In the genomic region with DNA sequence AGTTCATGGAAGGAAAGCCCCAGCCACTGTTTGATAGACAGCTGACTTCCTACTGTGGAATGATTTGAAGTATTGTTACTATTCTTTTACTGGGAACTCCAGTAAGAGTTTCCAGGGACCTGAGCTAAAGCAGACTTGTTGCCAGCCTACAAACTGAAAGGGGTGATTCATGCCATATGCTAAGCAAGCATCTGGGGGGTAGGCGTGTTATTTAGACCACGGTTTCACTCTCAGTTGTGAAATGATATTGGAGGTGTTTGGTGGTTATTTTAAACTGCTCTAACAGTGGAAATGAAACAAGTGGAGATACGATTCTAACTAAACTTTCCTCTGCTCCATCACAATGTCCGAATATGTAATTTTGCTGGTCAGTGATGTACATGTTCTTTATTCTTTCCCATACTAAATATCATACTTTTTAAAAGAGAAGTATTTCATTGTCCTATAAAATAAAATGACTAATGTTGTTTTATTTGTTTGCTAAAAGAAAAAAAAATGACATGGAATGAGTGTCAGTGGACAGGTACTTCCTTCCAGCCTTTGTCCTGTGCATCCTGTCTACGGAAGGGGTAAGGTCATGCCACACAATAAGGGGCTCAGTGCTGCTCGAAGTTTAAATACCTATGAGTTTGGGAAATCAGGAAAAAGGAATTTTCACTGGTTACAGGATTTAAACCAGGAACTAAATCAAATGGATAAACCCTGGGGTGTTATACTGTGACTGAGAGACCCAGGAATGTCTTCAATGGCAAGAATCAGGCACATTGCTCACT, we compare ENCODE assay signal across 10 mouse cellular contexts. TPM values are rescaled to one million over a fixed set of nuclear protein-coding genes. Genes with fewer than 3 reads are reported as not detected.
DNase-seq lines count a peak whose midpoint lies in the region; ATAC-seq and TF ChIP-seq lines count a peak whose summit lies in the region.
"Had no signal": no experiment of that assay in that cellular context is flagged by ENCODE, and none has a peak within 500 bp of the region (broad histone marks: within the 10 kb centered on the region; RNA-seq: fewer than 3 reads in every experiment).

No protein-coding gene starts in this region.

- no peak for TF ChIP-seq POLR2A in CH12.LX (IDR thresholded peaks at IDR 0.05; ENCODE audit: low read depth, low read length)

- TF ChIP-seq EP300 in heart, postnatal 0 days (IDR thresholded peaks at IDR 0.05; ENCODE audit: low read depth), result no peak
- TF ChIP-seq EP300 in CH12.LX (IDR thresholded peaks at IDR 0.05; ENCODE audit: low read length), result peak; percentile 65

- H3K4me1 ChIP-seq in heart, postnatal 0 days (ENCODE audit: control insufficient read depth, insufficient read depth), result peaks cover 7% of the 10 kb centered on the region
- H3K4me1 ChIP-seq in CH12.LX (ENCODE audit: control insufficient read depth in 1 of 2, insufficient read depth in 2 of 2), result 0 out of 4 replicates have a peak, but pooled peaks cover 0 to 5% of the 10 kb centered on the region in 2 experiments

- no peaks in the 10 kb centered on the region for H3K9me3 ChIP-seq in heart, postnatal 0 days (replicated peaks; ENCODE audit: control insufficient read depth, low read length)
- no peaks in the 10 kb centered on the region for H3K9me3 ChIP-seq in CH12.LX (replicated peaks; ENCODE audit: low read length)

- no peak for TF ChIP-seq RAD21 in CH12.LX (IDR thresholded peaks at IDR 0.05; ENCODE audit: low read depth, low read length)

- ATAC-seq in heart, postnatal 0 days (ENCODE audit: insufficient read depth, low read depth), result no peak
- ATAC-seq in frontal cortex, adult (ENCODE audit: low TSS enrichment), result peak; percentile 90
- ATAC-seq in erythroid progenitor cell, adult 5-6 weeks (replicated peaks; ENCODE audit: low FRiP score, poor library complexity, severe bottlenecking), result no peak

- no peaks in the 10 kb centered on the region for H3K79me2 ChIP-seq in CH12.LX (replicated peaks; ENCODE audit: control insufficient read depth, extremely low read depth, insufficient read depth, poor library complexity, severe bottlenecking)

- in situ Hi-C loops in CH12.LX (cut with MboI; ENCODE audit: low pct_ligation_motif_present, low pct_unique_long_range_greater_than_20kb, low sequenced_read_pairs), result no loop called here

- 61% methylated on average over 6 of the region's 6 CpGs for WGBS in heart, postnatal 0 days

- intact Hi-C loops in heart, postnatal 25 days (cut with DNase I), result no loop called here

- H3K27me3 ChIP-seq in heart, postnatal 0 days (ENCODE audit: control insufficient read depth, insufficient read depth, low read length), result no peaks in the 10 kb centered on the region
- H3K27me3 ChIP-seq in CH12.LX (replicated peaks), result no peaks in the 10 kb centered on the region

- DNase-seq in heart, postnatal 0 days (ENCODE audit: low spot score), result no peak
- DNase-seq in heart, postnatal 25 days (ENCODE audit: low spot score), result no peak
- peak; percentile 30 for DNase-seq in CH12.LX (ENCODE audit: extremely low read depth)
- peak; percentile 87 to 88 for DNase-seq in left cerebral cortex, adult 18-20 months (ENCODE audit: low spot score in 2 of 2)
- DNase-seq in spleen, adult 18-20 months, result no peak
- DNase-seq in ovary, postnatal 10 days (ENCODE audit: low spot score), result no peak
- DNase-seq: adrenal gland, adult 8-10 months had no signal

- H3K4me3 ChIP-seq in heart, postnatal 0 days (ENCODE audit: low read depth, low read length), result no peak overlapping the region
- no peak overlapping the region for H3K4me3 ChIP-seq in CH12.LX (replicated peaks in 1 of 3; ENCODE audit: low read depth in 2 of 3, low read length in 2 of 3, poor library complexity in 1 of 3)

- H3K36me3 ChIP-seq in heart, postnatal 0 days (replicated peaks; ENCODE audit: control insufficient read depth, insufficient read depth, low read length), result no peaks in the 10 kb centered on the region
- H3K36me3 ChIP-seq in CH12.LX (replicated peaks in 1 of 2; ENCODE audit: control insufficient read depth in 1 of 2, insufficient read depth in 1 of 2, low read length in 1 of 2), result no peaks in the 10 kb centered on the region

- no peak for TF ChIP-seq CTCF in heart, postnatal 0 days (IDR thresholded peaks at IDR 0.05; ENCODE audit: low read depth)
- no peak for TF ChIP-seq CTCF in CH12.LX (conservative IDR thresholded peaks at IDR 0.05 in 1 of 2, IDR thresholded peaks at IDR 0.05 in 1 of 2; ENCODE audit: low read depth in 2 of 2, low read length in 2 of 2)

- dilution Hi-C loops in CH12.LX (cut with MboI; ENCODE audit: extremely low pct_ligation_motif_present, extremely low pct_unique_long_range_greater_than_20kb, low sequenced_read_pairs), result no loop called here

- H3K27ac ChIP-seq in heart, postnatal 0 days (ENCODE audit: low read depth), result peak overlapping the region; percentile 41; the same call in 1 of the 2 replicates
- no peak overlapping the region for H3K27ac ChIP-seq in CH12.LX (ENCODE audit: insufficient read depth, low read depth)
- H3K27ac ChIP-seq: macrophage had no signal

- no peak overlapping the region for H3K4me2 ChIP-seq in heart, postnatal 0 days (ENCODE audit: low read depth, low read length)
- no peak overlapping the region for H3K4me2 ChIP-seq in CH12.LX (ENCODE audit: insufficient read depth, low read depth, poor library complexity, severe bottlenecking)

- H3K9ac ChIP-seq in heart, postnatal 0 days (replicated peaks; ENCODE audit: low read depth, low read length), result no peak overlapping the region
- no peak overlapping the region for H3K9ac ChIP-seq in CH12.LX (ENCODE audit: insufficient read depth, low read depth)

TF ChIP-seq in CH12.LX, 34 proteins besides CTCF, POLR2A, EP300 and RAD21:
- TF ChIP-seq ZMIZ1 (IDR thresholded peaks at IDR 0.05; ENCODE audit: low read depth, low read length) (no peak), SMC3 (IDR thresholded peaks at IDR 0.05; ENCODE audit: low read depth, low read length) (no peak), USF1 (IDR thresholded peaks at IDR 0.05; ENCODE audit: low read depth, low read length) (no peak), CHD2 (IDR thresholded peaks at IDR 0.05; ENCODE audit: low read length) (no peak), ETS1 (conservative IDR thresholded peaks at IDR 0.05; ENCODE audit: low read depth, low read length) (no peak; the same call in 1 of the 2 replicates), MAFK (IDR thresholded peaks at IDR 0.05; ENCODE audit: insufficient replicate concordance, low read length) (peak; percentile 30; the same call in 1 of the 2 replicates), MEF2A (IDR thresholded peaks at IDR 0.05; ENCODE audit: borderline replicate concordance, low read depth, low read length) (peak; percentile 56; the same call in 1 of the 2 replicates), ZKSCAN1 (IDR thresholded peaks at IDR 0.05; ENCODE audit: borderline replicate concordance, low read depth, low read length) (no peak), POLR2AphosphoS2 (IDR thresholded peaks at IDR 0.05; ENCODE audit: low read depth, low read length) (no peak), ELF1 (IDR thresholded peaks at IDR 0.05; ENCODE audit: low read depth, low read length) (no peak), IRF4 (IDR thresholded peaks at IDR 0.05; ENCODE audit: low read depth, low read length) (peak; percentile 51), JUN (IDR thresholded peaks at IDR 0.05; ENCODE audit: insufficient read depth, low read depth, low read length) (no peak)
TF ChIP-seq in CH12.LX: peak in this region for 3.

RNA-seq across cellular contexts. Expression of a gene that starts 5.2 kb away (rescaled TPM):
- 75.4 and 84.2 TPM in 2 replicates for total RNA-seq in heart, postnatal 0 days (2014; rRNA removed; ENCODE audit: low replicate concordance)
- 78.6 and 79.9 TPM in 2 replicates for polyA plus RNA-seq in heart, postnatal 0 days (2015; fragmentation: Nextera tagmentation; extraction: Ambion mirVana)
- total RNA-seq in heart, postnatal 25 days (2021), result 10 to 100 TPM; 22.8 to 26.4 TPM
- total RNA-seq in CH12.LX (2012; rRNA removed) (not detected in 2 replicates), CH12.LX (2014; rRNA removed) (not detected in 2 replicates)
- not detected in 2 replicates for polyA plus RNA-seq in CH12.LX (2012; ENCODE audit: insufficient read length, low read depth)
- 10 to 100 TPM; 17.9 to 19.8 TPM for total RNA-seq in left cerebral cortex, adult 18-20 months (2021)
- not detected in 2 replicates for total RNA-seq in erythroid progenitor cell, adult 5-6 weeks (2015; ENCODE audit: low replicate concordance)
- not detected in 2 replicates for total RNA-seq in erythroid progenitor cell, adult 5-6 weeks (2017; ENCODE audit: low replicate concordance)
- polyA plus RNA-seq: macrophage had no signal

Comparison
In these comparisons a context has a peak if more than half of its experiments do, and no peak if none do; other contexts are left out.
1. DNase-seq: peak in CH12.LX (single experiment) and left cerebral cortex, adult 18-20 months (2 of 2); none in heart, postnatal 0 days (single experiment), heart, postnatal 25 days (single experiment), spleen, adult 18-20 months (0 of 2) and ovary, postnatal 10 days (single experiment).
2. RNA of a gene that starts 5.2 kb away (total RNA-seq): 75.4 to 84.2 TPM in heart, postnatal 0 days, 22.8 to 26.4 TPM in heart, postnatal 25 days and 17.9 to 19.8 TPM in left cerebral cortex, adult 18-20 months; not detected in CH12.LX and not detected in erythroid progenitor cell, adult 5-6 weeks; every median in the first group is over 10 times any median in the second.